Comparison of ENCODE assay signal across 12 mouse cellular contexts in genomic region chr17:26115205-26115898, GRCm38 (mm10). TPM values are rescaled to one million over a fixed set of nuclear protein-coding genes. Genes with fewer than 3 reads are reported as not detected.
DNase-seq lines count a peak whose midpoint lies in the region; ATAC-seq and TF ChIP-seq lines count a peak whose summit lies in the region.
"Had no signal": no experiment of that assay in that cellular context is flagged by ENCODE, and none has a peak within 500 bp of the region (broad histone marks: within the 10 kb centered on the region; RNA-seq: fewer than 3 reads in every experiment).

No protein-coding gene starts in this region.

- no peak overlapping the region for H3K27ac ChIP-seq in liver, adult 2 months (replicated peaks; ENCODE audit: insufficient read depth, low read depth, low read length)
- H3K27ac ChIP-seq in liver, embryonic 11.5 days (ENCODE audit: low read depth, low read length), result no peak overlapping the region
- H3K27ac ChIP-seq in kidney, embryonic 14.5 days (ENCODE audit: low read depth, low read length), result no peak overlapping the region
- H3K27ac ChIP-seq in lung, postnatal 0 days (ENCODE audit: low read length), result no peak overlapping the region
- H3K27ac ChIP-seq: heart, adult 2 months; liver, embryonic 12.5 days; midbrain, embryonic 12.5 days had no signal

- H3K36me3 ChIP-seq in liver, adult 2 months (ENCODE audit: control insufficient read depth, insufficient read depth, low read length), result no peaks in the 10 kb centered on the region
- H3K36me3 ChIP-seq in liver, embryonic 11.5 days (ENCODE audit: control insufficient read depth, insufficient read depth, low read length), result no peaks in the 10 kb centered on the region
- H3K36me3 ChIP-seq in kidney, embryonic 14.5 days (ENCODE audit: control insufficient read depth, insufficient read depth, low read length), result no peaks in the 10 kb centered on the region
- H3K36me3 ChIP-seq in lung, postnatal 0 days (ENCODE audit: insufficient read depth, low read length), result no peaks in the 10 kb centered on the region
- H3K36me3 ChIP-seq: liver, embryonic 12.5 days; midbrain, embryonic 12.5 days had no signal

- peaks cover 7% of the 10 kb centered on the region for H3K4me1 ChIP-seq in liver, adult 2 months (ENCODE audit: control insufficient read depth, insufficient read depth, low read length)
- H3K4me1 ChIP-seq in liver, embryonic 11.5 days (replicated peaks; ENCODE audit: control insufficient read depth, insufficient read depth, low read length), result peaks cover 15% of the 10 kb centered on the region; the same call in 1 of the 2 replicates
- H3K4me1 ChIP-seq in kidney, embryonic 14.5 days (ENCODE audit: control insufficient read depth, insufficient read depth, low read length), result peaks cover 10% of the 10 kb centered on the region; the same call in 1 of the 2 replicates
- H3K4me1 ChIP-seq in lung, postnatal 0 days (ENCODE audit: insufficient read depth, low read depth, low read length), result no peaks in the 10 kb centered on the region

- no peak overlapping the region for H3K4me3 ChIP-seq in liver, adult 2 months (ENCODE audit: insufficient read depth, low read depth, low read length)
- no peak overlapping the region for H3K4me3 ChIP-seq in liver, embryonic 11.5 days (ENCODE audit: low read depth, low read length)
- H3K4me3 ChIP-seq in kidney, embryonic 14.5 days (ENCODE audit: low read length), result no peak overlapping the region
- no peak overlapping the region for H3K4me3 ChIP-seq in lung, postnatal 0 days (ENCODE audit: low read depth, low read length)
- H3K4me3 ChIP-seq: heart, adult 2 months; liver, embryonic 12.5 days; midbrain, embryonic 12.5 days had no signal

- no peaks in the 10 kb centered on the region for H3K27me3 ChIP-seq in liver, adult 2 months (ENCODE audit: control insufficient read depth, insufficient read depth, low read length)
- peaks cover 70% of the 10 kb centered on the region for H3K27me3 ChIP-seq in liver, embryonic 11.5 days (replicated peaks; ENCODE audit: control insufficient read depth, insufficient read depth, low read length)
- peaks cover 66% of the 10 kb centered on the region for H3K27me3 ChIP-seq in kidney, embryonic 14.5 days (ENCODE audit: control insufficient read depth, insufficient read depth, low read length)
- H3K27me3 ChIP-seq in lung, postnatal 0 days (replicated peaks; ENCODE audit: insufficient read depth, low read length), result peaks cover 29% of the 10 kb centered on the region

- no peak for TF ChIP-seq CTCF in liver, adult 2 months (IDR thresholded peaks at IDR 0.05; ENCODE audit: low read depth, low read length)
- TF ChIP-seq CTCF in lung, postnatal 0 days (IDR thresholded peaks at IDR 0.05), result no peak

- no peaks in the 10 kb centered on the region for H3K79me2 ChIP-seq in liver, adult 2 months (ENCODE audit: control insufficient read depth, insufficient read depth, low read length)

- H3K9ac ChIP-seq in liver, adult 2 months (ENCODE audit: low read depth, low read length), result no peak overlapping the region
- H3K9ac ChIP-seq in liver, embryonic 11.5 days (ENCODE audit: low read depth, low read length), result no peak overlapping the region
- H3K9ac ChIP-seq in kidney, embryonic 14.5 days (ENCODE audit: low read depth, low read length), result 0 out of 2 replicates have a peak overlapping the region, but pooled peaks have one; percentile 12
- H3K9ac ChIP-seq in lung, postnatal 0 days (replicated peaks; ENCODE audit: low read depth), result no peak overlapping the region
- H3K9ac ChIP-seq: liver, embryonic 12.5 days; midbrain, embryonic 12.5 days had no signal

- no peak for ATAC-seq in liver, embryonic 11.5 days (replicated peaks; ENCODE audit: low FRiP score)
- ATAC-seq in kidney, embryonic 14.5 days (ENCODE audit: low FRiP score, low TSS enrichment), result no peak
- ATAC-seq in lung, postnatal 0 days, result peak; percentile 54
- ATAC-seq: activated CD4-positive, CD25-positive, alpha-beta regulatory T cell, adult 4 months; liver, embryonic 12.5 days had no signal

- TF ChIP-seq EP300 in lung, postnatal 0 days (IDR thresholded peaks at IDR 0.05), result no peak

- TF ChIP-seq POLR2A in liver, adult 2 months (IDR thresholded peaks at IDR 0.05; ENCODE audit: extremely low read depth, insufficient read depth, low read length), result no peak

- 75% methylated on average over 7 of the region's 7 CpGs for WGBS in liver, adult 2 months
- 80% methylated on average over 7 of the region's 7 CpGs for WGBS in liver, embryonic 11.5 days
- 75% methylated on average over 7 of the region's 7 CpGs for WGBS in kidney, embryonic 14.5 days
- WGBS in lung, postnatal 0 days, result 49% methylated on average over 7 of the region's 7 CpGs

- no peak overlapping the region for H3K4me2 ChIP-seq in liver, embryonic 11.5 days
- no peak overlapping the region for H3K4me2 ChIP-seq in kidney, embryonic 14.5 days (replicated peaks; ENCODE audit: low read depth, low read length)
- H3K4me2 ChIP-seq in lung, postnatal 0 days (replicated peaks; ENCODE audit: low read depth, low read length), result no peak overlapping the region
- H3K4me2 ChIP-seq: liver, embryonic 12.5 days; midbrain, embryonic 12.5 days had no signal

- H3K9me3 ChIP-seq in liver, embryonic 11.5 days (ENCODE audit: control insufficient read depth, low read length), result no peaks in the 10 kb centered on the region
- H3K9me3 ChIP-seq in kidney, embryonic 14.5 days (ENCODE audit: control insufficient read depth, low read length), result no peaks in the 10 kb centered on the region
- H3K9me3 ChIP-seq in lung, postnatal 0 days (ENCODE audit: low read length), result no peaks in the 10 kb centered on the region
- H3K9me3 ChIP-seq: liver, embryonic 12.5 days; midbrain, embryonic 12.5 days had no signal

- DNase-seq in liver, adult 2 months (ENCODE audit: extremely low read depth, low read depth, low spot score), result peak; percentile 45
- no peak for DNase-seq in liver, embryonic 11.5 days (ENCODE audit: low spot score)
- DNase-seq in lung, postnatal 0 days (ENCODE audit: low spot score), result peak; percentile 75
- DNase-seq in testis, postnatal 10 days (ENCODE audit: low spot score), result peak; percentile 39
- no peak for DNase-seq in adrenal gland, adult 2 months
- no peak for DNase-seq in gastrocnemius, postnatal 10 days
- DNase-seq in spleen, adult 18-20 months, result no peak
- DNase-seq: heart, adult 2 months had no signal

RNA-seq across cellular contexts. Expression of gene Tmem8, which starts 2.3 kb away (rescaled TPM):
- 8.8 and 10.0 TPM in 2 replicates for total RNA-seq in liver, adult 2 months (2014; rRNA removed)
- polyA plus RNA-seq in liver, adult 2 months (2012; rRNA removed), result 46.2 and 52.5 TPM in 2 replicates
- 1.6 and 2.1 TPM in 2 replicates for polyA plus RNA-seq in liver, embryonic 11.5 days (2014; fragmentation: Nextera tagmentation; extraction: Ambion mirVana)
- polyA plus RNA-seq in kidney, embryonic 14.5 days (2014; fragmentation: Nextera tagmentation; extraction: Ambion mirVana), result 2.5 and 2.6 TPM in 2 replicates
- 7.9 and 9.1 TPM in 2 replicates for polyA plus RNA-seq in lung, postnatal 0 days (2015; fragmentation: Nextera tagmentation; extraction: Ambion mirVana)
- total RNA-seq in adrenal gland, adult 2 months (2021), result 1 to 10 TPM; 7.8 to 8.4 TPM
- 25.4 and 26.9 TPM in 2 replicates for polyA plus RNA-seq in adrenal gland, adult 2 months (2012; rRNA removed)
- 1 to 10 TPM; 1.3 to 1.7 TPM for total RNA-seq in gastrocnemius, postnatal 10 days (2021)

RNA-seq across cellular contexts. Expression of gene Mrpl28, which starts 7.9 kb away (rescaled TPM):
- 64.5 and 67.9 TPM in 2 replicates for total RNA-seq in liver, adult 2 months (2014; rRNA removed)
- 80.6 and 87.6 TPM in 2 replicates for polyA plus RNA-seq in liver, adult 2 months (2012; rRNA removed)
- polyA plus RNA-seq in liver, embryonic 11.5 days (2014; fragmentation: Nextera tagmentation; extraction: Ambion mirVana), result 253 TPM in 2 replicates
- polyA plus RNA-seq in kidney, embryonic 14.5 days (2014; fragmentation: Nextera tagmentation; extraction: Ambion mirVana), result 225 and 241 TPM in 2 replicates
- 109 and 110 TPM in 2 replicates for polyA plus RNA-seq in lung, postnatal 0 days (2015; fragmentation: Nextera tagmentation; extraction: Ambion mirVana)
- 10 to 100 TPM; 77.7 to 87.8 TPM for total RNA-seq in adrenal gland, adult 2 months (2021)
- 78.6 and 81.4 TPM in 2 replicates for polyA plus RNA-seq in adrenal gland, adult 2 months (2012; rRNA removed)
- 10 to 100 TPM; 48.4 to 52.3 TPM for total RNA-seq in gastrocnemius, postnatal 10 days (2021)

RNA-seq across cellular contexts. Expression of gene Nme4, which starts 19.9 kb away (rescaled TPM):
- 6.2 and 7.0 TPM in 2 replicates for total RNA-seq in liver, adult 2 months (2014; rRNA removed)
- polyA plus RNA-seq in liver, adult 2 months (2012; rRNA removed), result 8.7 TPM in 2 replicates
- 111 and 120 TPM in 2 replicates for polyA plus RNA-seq in liver, embryonic 11.5 days (2014; fragmentation: Nextera tagmentation; extraction: Ambion mirVana)
- 107 and 146 TPM in 2 replicates for polyA plus RNA-seq in kidney, embryonic 14.5 days (2014; fragmentation: Nextera tagmentation; extraction: Ambion mirVana)
- polyA plus RNA-seq in lung, postnatal 0 days (2015; fragmentation: Nextera tagmentation; extraction: Ambion mirVana), result 8.5 and 9.2 TPM in 2 replicates
- 1 to 10 TPM; 2.5 to 5.1 TPM for total RNA-seq in adrenal gland, adult 2 months (2021)
- 19.4 and 23.9 TPM in 2 replicates for polyA plus RNA-seq in adrenal gland, adult 2 months (2012; rRNA removed)
- 1 to 10 TPM; 4.9 to 6.4 TPM for total RNA-seq in gastrocnemius, postnatal 10 days (2021)

RNA-seq across cellular contexts. Expression of gene Axin1, which starts 23.1 kb away (rescaled TPM):
- total RNA-seq in liver, adult 2 months (2014; rRNA removed), result 8.4 and 9.3 TPM in 2 replicates
- polyA plus RNA-seq in liver, adult 2 months (2012; rRNA removed), result 7.4 and 8.9 TPM in 2 replicates
- polyA plus RNA-seq in liver, embryonic 11.5 days (2014; fragmentation: Nextera tagmentation; extraction: Ambion mirVana), result 12.8 and 13.1 TPM in 2 replicates
- polyA plus RNA-seq in kidney, embryonic 14.5 days (2014; fragmentation: Nextera tagmentation; extraction: Ambion mirVana), result 8.9 and 10.2 TPM in 2 replicates
- polyA plus RNA-seq in lung, postnatal 0 days (2015; fragmentation: Nextera tagmentation; extraction: Ambion mirVana), result 10.2 and 10.5 TPM in 2 replicates
- 10 to 100 TPM; 38.5 to 39.3 TPM for total RNA-seq in adrenal gland, adult 2 months (2021)
- 15.1 and 17.6 TPM in 2 replicates for polyA plus RNA-seq in adrenal gland, adult 2 months (2012; rRNA removed)
- 10 to 100 TPM; 19.3 to 23.1 TPM for total RNA-seq in gastrocnemius, postnatal 10 days (2021)

RNA-seq across cellular contexts. Expression of gene Decr2, which starts 25.2 kb away (rescaled TPM):
- 179 and 237 TPM in 2 replicates for total RNA-seq in liver, adult 2 months (2014; rRNA removed)
- 147 and 154 TPM in 2 replicates for polyA plus RNA-seq in liver, adult 2 months (2012; rRNA removed)
- polyA plus RNA-seq in liver, embryonic 11.5 days (2014; fragmentation: Nextera tagmentation; extraction: Ambion mirVana), result 18.2 and 20.1 TPM in 2 replicates
- polyA plus RNA-seq in kidney, embryonic 14.5 days (2014; fragmentation: Nextera tagmentation; extraction: Ambion mirVana), result 24.6 and 35.1 TPM in 2 replicates
- 18.7 and 23.8 TPM in 2 replicates for polyA plus RNA-seq in lung, postnatal 0 days (2015; fragmentation: Nextera tagmentation; extraction: Ambion mirVana)
- total RNA-seq in adrenal gland, adult 2 months (2021), result 10 to 100 TPM; 24.2 to 25.2 TPM
- 8.5 and 10.2 TPM in 2 replicates for polyA plus RNA-seq in adrenal gland, adult 2 months (2012; rRNA removed)
- total RNA-seq in gastrocnemius, postnatal 10 days (2021), result 1 to 10 TPM; 5.6 to 6.1 TPM

Comparison
In these comparisons a context has a peak if more than half of its experiments do, and no peak if none do; other contexts are left out.
1. DNase-seq: peak in liver, adult 2 months (single experiment), lung, postnatal 0 days (single experiment) and testis, postnatal 10 days (single experiment); none in liver, embryonic 11.5 days (single experiment), adrenal gland, adult 2 months (single experiment), gastrocnemius, postnatal 10 days (single experiment) and spleen, adult 18-20 months (0 of 2).